Mouse (Mus musculus): ENCODE measurements around the gene A230072I06Rik.

Gene A230072I06Rik

DNA sequence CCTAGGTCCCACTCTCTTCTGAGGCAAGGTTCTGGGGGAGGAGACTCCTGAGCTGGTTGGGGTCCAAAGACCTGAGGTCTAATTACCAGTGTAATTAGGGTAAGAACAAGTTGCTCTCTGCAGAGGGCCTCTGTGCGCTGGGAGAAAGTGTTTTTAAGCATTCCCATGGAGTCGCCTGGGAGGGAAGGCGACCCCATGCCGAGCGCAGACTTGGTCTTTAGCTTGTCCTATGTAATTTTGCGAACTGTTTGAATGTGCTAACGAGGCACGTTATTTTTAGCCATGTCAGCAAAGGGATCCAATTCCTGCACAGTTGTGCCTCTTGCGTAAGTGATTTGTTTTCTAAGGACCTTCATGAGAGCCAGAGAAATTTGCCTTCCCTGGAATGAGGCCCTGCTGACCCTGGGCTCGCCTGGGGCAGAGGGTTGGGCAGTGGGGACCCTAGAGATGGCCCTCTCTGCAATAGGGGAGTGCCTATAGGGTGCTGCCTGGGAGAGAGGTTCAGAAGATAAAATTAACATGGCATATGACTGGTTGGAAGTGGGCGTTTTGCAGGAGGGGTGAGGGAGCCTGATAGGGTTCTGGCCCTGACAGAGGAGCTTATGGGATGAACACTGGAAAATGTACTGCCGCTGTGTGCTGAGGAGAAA is at the start of gene A230072I06Rik:
Gene A230072I06Rik, plus strand, starts transcription at position 157 of the 650 bp plus-strand sequence.
- DNase-seq, result no peak

DNA sequence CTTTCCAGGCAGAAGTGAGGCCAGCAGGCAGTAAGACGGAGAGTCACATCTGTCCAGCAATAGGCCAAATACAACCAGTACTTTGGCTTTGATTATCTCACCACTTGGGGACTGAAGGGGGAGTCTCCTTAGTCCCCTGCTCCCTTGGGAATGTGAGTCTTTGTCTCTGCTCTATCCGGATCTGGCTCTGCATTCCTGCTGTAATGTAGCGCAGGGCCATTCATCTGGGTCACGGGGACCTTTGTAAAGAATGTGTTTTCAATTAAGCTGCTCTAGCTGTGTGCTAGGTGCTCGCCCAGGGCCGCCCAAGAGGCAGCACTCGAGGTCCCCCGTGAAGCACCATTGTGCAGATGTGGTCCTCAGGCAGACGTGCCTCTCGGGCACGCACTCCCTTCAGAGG is 44.6 kb upstream of the A230072I06Rik start:
- DNase-seq, result no peak

DNA sequence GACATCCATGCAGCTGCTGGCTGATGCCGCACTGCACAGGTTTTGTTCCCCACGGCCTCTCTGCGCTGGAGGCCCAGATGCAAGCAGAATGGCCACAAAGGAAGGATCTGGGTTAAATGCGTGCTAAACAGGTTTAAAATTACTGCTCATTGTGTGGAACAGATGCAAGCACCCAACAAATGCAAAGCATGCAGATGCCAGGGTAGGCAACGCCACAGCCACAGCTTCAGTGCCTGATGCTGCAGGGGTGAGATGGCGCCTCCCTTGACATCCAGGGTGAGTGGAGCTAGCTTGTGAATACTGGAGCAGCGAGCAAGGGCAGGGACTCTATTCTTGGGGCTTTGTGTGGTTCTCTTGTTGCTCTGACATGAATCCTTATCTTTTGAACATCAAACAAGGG is 39.8 kb upstream of the A230072I06Rik start:
- no peak for DNase-seq

DNA sequence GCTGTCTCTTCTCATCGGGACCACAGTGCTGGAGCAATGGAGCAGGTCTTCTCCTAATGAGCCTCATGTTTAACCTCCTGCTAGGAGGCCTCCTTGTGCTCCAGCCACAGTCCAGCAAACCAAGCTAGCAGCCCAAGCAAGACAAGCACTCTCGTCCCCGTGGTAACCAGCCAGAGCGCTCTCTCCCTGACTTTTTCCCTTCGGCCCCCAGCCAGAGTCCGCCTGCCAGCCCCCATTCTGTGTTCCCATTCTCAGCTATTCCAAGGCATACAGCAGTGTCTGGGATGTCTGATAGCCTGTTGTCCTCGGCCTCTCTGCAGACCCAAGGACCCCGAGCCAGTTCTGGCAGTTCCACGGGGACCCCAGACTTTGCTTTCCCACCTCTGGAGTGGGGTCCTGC is 38.5 kb upstream of the A230072I06Rik start:
- DNase-seq, result peak; percentile 11 to 23

DNA sequence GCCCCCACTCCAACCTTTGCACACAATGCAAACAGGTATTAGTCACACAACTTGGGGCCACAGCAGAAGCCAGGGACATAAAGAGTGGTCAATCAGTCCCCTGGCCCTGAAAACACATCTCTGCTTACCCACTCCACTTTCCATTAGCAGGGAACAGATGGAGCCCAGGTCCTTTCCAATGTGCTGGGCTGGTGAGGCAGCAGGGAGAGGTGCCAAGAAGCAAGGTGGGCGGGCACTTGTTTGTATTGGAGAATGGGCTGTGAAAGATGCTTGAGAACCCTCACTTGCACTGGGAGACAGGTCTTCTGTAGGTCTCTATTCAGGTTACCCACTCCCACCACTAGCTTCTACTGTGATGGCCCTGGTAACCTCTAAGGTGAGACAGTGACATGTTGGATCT is 34.9 kb upstream of the A230072I06Rik start:
- DNase-seq, result peak; percentile 78 to 80

DNA sequence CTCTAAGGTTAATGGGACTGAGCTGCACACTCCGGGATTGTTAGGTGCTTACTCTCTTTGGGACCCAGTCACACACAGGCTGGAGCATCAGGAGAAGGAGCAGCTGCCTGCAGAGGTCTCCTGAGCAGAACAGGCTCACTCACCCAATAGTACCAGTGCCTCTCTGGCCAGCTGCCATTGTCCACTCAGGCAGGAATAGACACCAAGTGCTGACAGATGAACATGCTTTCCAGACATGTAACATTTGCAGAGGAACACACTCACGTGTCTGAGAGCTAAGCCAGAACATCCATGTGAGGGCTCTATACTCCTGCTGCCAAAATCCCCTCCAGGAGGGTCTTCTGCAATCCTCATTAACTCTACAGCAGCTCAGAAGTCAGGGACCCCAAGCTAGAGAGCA is 18.7 kb upstream of the A230072I06Rik start:
- DNase-seq, result peak; percentile 46 to 66

DNA sequence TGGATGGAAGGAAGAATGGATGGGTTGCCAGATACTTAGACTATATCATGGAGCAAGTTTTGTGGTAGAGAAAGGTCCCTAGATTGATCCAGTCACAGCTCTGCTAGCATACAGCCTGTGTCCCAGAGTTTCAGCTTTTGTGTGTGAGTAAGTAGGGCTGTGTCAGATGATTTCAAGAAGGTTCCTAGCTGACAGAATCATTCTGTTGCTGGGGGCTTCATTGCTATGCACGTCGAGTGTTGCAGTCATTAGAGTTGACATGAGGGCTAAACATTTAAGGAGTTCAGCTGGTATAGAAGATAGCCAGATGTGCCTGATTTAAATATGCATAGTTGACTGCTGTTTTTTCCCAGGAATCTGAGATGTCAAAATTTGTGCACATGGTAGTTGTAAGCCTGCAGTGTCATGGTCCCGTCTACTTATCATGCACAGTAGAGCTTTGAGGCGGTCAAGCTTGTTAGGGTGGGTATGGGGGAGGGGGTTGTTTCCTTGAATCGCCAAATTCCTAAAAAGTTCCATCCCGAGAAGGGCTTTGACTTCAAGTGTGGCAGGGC is 18.1 kb upstream of the A230072I06Rik start:
- no peak for DNase-seq

DNA sequence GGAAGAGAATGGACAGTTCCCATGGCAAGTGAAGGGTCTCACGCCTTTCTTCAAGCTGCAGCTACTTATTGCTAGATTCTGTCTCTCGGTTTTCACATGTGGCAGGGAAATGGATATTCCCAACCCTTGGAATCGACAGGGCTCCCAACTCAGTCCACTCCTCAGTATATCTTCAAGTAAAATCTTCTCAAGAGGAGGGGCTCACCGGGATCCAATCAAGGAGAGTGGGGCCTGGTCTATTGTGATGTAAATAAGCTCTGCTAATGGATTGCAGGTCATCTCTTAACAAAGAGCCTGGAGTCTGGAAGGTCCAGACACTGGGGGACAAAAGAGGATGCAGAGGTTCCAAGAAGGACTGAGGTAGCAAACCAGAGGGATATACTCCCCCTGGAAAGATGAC is 17.1 kb upstream of the A230072I06Rik start:
- DNase-seq, result no peak

DNA sequence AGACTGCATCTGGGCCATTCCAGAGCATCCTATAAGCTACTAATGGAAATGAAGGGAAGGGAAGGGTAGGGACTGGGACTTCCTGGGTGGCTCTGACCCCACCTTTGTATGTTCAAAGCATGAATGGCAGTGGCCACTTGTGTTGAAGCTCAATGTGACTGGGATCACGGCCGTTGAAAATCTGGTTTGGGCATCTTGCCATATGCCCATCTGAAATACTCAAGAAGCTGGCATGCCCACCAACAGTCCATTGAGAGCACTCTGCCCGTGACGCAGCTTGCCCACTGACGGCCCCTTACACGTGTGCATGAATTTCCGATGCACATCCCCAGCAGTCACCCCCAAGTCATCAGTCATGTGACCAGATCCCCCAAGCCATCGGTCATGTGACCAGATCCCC is 13.6 kb upstream of the A230072I06Rik start:
- peak in 1 of 2 experiments; percentile 28 for DNase-seq

DNA sequence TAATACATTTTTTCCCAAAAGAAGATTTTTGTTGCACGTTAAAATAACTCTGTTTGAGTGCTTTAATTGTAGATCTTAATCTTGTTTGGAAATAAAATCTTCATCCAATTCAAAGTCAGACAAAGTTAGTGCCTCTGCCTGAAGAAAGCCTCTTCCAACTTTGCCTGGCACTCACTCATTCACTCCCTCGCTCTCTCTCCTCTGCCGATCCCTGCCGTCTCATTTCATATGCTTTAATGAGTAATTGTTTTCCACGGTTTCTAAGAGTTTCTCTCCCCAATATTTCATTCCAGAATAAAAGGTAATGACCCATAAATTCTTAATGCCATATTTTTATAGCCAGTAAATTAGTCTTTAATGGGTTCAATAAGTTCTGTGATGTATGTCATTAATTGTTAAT is 10.8 kb upstream of the A230072I06Rik start:
- no peak for DNase-seq

DNA sequence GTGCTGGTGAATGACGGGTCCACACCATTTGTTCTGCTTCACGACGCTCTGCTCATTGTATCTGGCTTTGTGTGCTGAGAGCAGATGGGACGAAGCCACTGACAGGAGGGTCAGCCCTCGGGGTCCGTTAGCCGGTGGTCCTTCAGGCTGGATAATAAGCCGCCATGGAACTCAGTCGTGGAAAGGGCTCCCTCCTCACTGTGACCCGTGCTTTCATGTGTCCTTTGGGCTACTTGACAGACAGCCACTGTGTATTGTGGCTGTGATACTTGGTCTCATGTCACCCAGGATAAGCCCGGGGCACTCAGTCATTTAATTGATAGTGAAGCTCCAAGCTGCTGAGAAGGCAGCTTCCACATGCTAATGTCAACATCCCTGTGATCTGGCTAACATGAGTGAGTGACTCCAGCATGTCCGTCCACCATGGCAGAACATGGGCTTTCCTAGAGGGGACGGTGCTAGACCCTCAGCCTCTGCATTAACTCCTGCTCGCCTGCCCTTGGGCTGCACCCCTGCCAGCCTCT is 10.3 kb upstream of the A230072I06Rik start:
- peak; percentile 38 to 51 for DNase-seq

DNA sequence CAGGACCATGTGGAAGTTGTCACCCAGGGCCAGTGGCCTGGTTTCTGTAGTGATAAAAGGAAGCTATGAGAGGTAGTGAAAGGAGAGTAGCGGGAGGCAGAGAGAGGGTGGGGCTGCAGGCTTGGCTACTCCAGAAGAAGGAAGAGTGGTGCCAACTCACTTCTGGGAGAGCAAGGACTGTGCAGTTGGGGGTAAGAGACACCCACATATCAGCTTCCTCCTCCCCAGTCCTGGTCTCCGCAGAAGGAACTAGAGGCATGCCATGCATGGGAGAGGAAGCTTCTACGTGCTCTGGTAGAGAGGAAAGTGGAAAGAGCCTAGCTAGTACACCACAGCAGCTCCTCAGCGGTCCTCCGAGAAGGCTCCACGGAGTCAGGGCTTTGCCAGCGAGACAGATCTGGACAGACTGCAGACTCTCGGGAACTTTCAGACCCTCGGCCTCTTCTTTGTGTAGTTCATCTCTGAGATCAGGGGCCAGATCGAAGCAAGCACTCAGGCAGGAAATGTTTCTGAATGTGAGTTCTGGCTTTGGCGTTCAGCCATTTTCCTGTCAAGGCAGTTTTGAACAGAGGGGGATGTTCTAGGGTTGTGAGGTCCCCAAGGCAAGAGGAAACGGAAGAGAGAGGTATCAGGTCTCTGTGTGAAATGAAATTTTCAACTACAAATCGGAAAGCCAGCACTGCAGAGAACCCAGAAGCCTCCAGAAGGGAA is 1.0 kb downstream of the A230072I06Rik start:
- DNase-seq, result no peak

DNA sequence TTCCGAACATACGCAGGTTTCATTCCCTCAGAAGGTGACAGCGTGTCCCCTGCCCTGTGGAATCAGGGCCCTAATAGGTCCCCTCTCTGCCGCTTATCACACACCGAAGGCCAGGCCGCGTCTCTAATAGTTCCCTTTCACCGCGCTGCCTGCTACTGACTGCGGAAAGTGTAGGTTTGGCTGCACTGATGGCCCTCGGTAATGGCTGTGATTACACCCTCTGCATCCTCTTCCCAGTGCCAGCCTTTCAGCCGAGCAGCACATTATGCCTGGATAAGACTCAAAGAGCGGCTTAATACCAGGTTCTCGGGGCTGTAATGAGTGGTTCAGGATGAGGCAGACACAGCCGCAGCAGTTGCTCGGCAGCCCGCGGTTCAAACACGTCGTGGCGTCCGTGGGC is 3.5 kb downstream of the A230072I06Rik start:
- DNase-seq, result no peak

DNA sequence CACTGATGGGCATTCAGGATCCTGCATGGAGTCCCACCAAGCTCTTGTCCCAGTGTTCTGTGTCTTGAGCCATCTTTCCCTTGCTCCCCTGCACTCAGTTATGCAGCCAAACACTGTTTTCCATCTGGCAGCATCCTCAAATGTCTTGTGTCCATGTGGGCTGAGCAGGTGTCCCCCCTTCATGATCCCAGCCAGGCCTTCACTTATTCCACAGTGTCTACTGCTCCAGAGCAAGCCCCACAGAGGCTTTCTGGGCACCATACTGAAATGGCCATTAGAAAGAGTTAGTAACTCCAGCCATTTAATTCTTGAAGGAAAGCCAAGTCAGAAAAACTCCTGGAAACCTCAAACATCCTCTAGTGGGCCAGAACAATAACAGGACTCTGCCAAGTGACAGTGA is 11.9 kb downstream of the A230072I06Rik start:
- DNase-seq, result no peak

DNA sequence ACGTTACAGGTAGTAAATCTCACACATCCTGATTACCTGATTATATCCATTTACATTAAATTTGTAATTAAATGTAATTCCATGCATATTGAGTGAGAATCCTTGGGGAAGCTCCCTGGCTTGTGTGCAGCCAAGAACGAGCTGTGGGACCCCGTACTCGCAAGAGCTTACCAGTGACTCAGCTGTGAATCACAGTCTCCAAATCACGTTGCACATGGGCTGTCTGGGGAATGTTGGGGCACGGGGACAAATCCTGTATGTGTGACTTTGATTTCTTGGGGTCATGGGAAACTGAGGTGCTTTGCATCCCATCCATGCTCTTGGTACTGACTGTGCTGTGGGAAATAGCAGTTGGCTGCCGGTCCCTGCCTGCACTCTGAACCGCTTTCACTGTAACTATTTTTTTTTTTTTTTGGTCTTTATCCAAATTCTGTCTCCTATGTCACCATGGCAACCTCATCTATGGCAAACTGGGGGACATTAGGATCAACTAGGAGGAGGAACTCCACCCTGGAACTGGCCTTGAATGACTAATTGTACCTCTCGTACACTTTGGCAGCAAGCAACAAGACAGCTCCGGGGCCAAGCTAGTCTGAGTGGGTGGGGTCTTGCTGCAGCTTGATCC is 19.8 kb downstream of the A230072I06Rik start:
- DNase-seq, result no peak

DNA sequence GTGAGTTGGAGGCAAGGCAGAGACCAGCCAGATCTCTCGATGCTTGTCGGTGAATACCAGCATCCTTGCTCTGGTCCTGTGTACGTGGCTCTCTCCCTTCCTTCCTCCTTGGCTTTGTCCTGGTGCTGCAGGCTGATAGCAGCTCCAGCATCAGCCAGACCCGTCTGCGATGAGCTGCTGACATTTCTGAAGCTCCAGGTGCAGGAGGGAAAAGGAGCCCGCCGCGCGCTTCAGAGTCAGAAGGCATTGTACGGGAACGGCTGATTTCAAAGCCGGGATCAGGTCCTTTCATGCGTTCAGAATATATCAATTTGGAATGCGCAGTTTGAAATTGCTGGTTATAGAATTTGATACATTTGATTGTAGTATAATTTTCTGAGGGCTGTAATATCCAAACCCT is 23.4 kb downstream of the A230072I06Rik start:
- DNase-seq, result no peak

DNA sequence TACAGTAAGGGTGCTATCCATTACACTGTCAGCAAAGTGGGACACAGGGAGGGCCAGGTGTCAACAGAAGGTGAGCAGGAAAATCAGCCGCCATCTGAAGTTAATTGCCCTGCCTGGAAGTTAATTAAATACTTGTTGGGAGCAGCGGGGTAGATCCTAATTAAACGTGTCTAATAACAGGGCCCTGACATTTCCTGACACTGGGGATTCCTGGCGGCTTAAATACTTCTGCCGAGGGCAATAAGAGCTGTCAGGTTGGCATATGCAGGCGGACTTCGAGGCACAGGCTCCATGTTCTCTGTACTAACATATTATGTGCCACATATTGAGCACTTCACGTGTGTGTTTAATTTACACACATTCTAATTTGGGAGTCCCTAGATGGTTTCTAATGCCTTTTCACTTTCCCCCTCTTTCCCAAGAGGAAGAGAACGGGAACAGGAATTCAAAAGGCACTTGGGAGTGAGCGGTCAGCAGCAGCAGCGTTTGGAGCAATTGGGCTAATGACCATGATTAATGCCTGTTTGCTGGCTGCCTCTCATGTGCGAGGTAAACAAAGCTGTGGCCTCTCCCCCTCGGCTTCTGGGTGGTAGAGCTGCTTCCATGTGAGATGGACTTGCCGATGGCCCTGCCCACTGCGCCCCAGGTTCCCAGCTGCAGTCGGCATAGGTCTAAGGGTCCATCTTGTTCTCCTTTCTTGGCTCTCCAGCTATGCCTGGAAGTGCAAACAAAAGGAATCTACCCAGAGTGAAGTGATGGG is 34.5 kb downstream of the A230072I06Rik start:
- no peak for DNase-seq

DNA sequence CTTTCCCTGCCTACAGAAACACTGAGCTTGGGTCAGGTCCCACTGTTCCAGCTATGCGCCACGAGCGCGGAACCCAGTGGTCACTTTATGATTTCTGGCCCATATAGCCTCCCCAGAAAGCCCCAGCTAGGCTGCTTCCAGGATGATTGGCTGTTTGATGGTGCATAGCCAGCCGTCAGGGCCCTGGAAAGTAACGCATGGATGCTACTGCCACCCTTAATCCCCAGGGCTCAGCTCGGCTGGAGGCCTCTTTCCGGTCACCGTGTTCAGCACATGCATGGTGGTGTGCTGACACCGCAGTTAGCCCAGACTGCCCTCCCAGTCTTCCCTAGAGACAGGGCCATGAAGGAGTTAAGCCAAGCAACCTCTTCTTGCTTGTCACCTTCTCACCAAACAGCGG is 35.6 kb downstream of the A230072I06Rik start:
- DNase-seq, result no peak

DNA sequence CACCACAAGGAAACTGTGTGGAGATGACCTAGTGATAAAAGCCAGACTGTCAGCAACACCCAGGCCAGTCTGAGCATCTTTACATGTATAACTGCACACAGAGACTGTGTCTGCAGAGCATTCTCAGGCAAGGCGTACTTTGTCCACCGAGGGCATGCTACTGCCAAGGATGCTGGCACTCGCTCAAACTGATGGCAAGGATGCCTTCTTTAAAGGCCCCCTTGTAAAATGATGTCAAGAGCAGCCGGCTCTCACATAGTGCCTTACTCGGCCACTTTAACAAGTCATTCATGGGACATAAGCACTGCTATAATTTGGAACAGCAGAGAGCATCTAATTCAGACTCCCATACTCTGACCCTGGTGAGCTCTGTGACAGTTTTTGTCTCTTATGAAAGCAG is 36.6 kb downstream of the A230072I06Rik start:
- peak; percentile 46 to 68 for DNase-seq

DNA sequence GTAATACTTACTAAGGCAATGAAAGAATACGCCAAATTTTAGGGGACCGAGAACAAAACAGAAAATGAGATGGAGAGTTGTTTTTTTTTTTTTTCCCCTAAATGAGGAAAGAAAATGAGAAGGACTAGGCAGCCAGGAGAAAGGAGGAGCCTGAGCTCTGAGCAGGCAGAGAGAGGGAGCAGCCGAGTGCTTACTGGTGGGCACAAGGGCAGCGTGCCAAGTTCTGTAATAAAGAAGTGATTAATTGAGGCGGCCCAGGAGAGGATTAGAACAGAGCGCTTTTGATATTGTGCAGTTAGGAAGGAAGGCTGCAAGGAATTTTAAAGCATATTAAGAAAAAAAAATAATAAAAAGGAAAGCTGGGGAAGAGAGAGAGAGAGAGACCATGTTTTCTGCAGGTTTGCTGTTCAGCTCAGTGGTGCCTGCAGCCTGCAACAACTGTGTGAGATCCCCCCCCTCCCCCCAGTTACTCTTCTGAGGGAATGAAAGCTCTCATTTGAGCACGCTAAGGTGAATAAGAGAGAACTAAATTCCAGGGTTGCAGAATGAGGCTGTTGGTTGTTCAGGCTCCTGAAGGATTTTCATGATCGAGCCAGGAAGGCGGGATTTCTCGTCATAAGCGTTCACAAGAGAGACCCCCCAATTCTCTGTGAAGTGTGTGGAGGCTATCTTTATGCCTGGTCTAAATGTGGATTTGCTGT is 41.3 kb downstream of the A230072I06Rik start:
- DNase-seq, result peak; percentile 46 to 61

DNA sequence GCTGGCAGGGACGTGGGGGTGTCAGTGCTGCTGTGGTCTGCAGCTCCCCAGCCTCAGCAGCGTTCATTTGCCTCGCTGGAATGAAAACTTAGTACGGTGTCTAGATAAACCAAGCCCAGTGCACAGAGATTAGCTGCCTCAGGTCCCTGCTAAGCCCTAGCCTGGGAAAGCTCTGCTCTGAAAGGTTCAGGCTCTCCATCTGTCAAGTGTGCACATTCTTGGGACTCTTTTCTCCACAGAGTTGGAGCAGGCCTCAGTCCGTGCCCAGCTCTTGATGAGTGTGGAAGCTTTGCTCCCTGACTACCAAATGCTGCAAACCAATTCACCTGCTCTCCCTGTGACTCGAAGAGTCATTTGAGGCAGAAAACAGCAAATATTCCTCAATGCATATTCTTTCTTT is 43.5 kb downstream of the A230072I06Rik start:
- no peak for DNase-seq

DNA sequence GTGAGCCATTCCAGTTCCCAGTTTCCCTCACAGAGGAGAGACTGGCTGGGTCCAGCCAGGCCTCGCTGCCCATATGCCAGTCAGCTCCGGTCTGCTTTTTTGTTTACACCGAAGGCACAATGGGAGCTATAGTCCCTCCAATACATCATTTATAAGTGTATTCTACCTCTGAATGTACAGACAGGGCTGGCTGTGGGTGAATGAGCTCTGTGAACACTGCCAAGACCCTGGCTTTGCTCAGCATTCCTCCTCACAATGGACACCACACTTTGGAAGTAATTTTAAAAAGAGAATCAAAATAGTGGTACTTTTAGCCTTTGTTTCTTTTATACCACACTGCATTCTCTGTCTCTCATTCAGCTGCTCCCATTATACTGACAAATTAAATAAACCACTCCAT is 44.6 kb downstream of the A230072I06Rik start:
- no peak for DNase-seq
